Mouse (Mus musculus): ENCODE data around the gene Rab3il1.

GRCm38 (mm10) chr19:10082105-10082504 lies 80.6 kb downstream of the Rab3il1 start:
- TF ChIP-seq CTCF (IDR thresholded peaks at IDR 0.05; ENCODE audit: low read depth), result no peak
- TF ChIP-seq EP300 (optimal IDR thresholded peaks at IDR 0.05), result no peak

Data from stomach, postnatal 0 days (tissue).